Mouse (Mus musculus) kidney, adult 2 months (tissue): ENCODE measurements around the gene Ctu2.

Experiments used
- CTCF ChIP-seq: fragments of 200-500 bp; conservative IDR thresholded peaks from 2 replicates; pipeline ENCODE4 v1.5.1; 2011; ENCODE audit warnings: low read depth, mild to moderate bottlenecking, control low read depth, low read length, moderate library complexity, mixed read lengths; ENCODE audit not compliant: insufficient read depth, insufficient read length
- POLR2A ChIP-seq: fragments of 200-500 bp; IDR thresholded peaks from one replicate; pipeline ENCODE4 v1.6.1; 2011; ENCODE audit warnings: low read depth, low read length, control low read depth

- TF ChIP-seq CTCF (no peak; the same call in 1 of the 2 replicates), POLR2A (no peak)
These were observed 30.7 kb upstream of the Ctu2 start for GRCm38 (mm10) chr8:122445203-122445602.
